Mouse (Mus musculus) skeletal muscle tissue, adult 2 months (tissue): ENCODE measurements at regions not wholly inside any gene's neighbourhood (a gene's known extent, or its start where the extent isn't known, plus 50 kb on each side); places are given as distances from the start of the nearest gene placed in this dataset.

ENCODE experiments used
- DNase-seq: peaks from one replicate; pipeline ENCODE4 v3.0.0-alpha.2; 2012; ENCODE audit warnings: low read depth, low spot score

- no peak for DNase-seq
Measured at GRCm38 (mm10) chr2:12614345-12614744, 195.1 kb upstream of the Mindy3 start.

GRCm38 (mm10) chr2:12613858-12614257 is 194.6 kb upstream of the Mindy3 start:
- DNase-seq, result no peak

DNA sequence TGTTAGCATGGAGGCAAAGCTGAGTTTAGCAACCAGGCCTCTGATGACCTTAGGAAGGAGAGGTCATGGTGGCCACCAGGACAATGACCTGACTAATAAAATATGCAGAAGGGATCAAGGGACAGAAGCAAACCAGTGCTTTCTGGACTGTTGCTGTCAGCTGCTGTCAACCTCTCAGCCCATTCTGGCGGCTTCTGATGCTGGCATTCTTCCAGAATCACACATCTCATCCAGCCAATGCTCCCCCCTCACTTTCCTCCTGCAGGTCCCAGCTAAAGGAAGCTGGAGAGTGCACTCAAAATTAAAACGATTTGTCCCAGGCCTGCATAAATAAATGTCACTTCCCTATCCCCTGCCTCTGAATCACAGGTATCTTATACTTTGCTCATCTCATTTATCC is 163.3 kb upstream of the Mindy3 start:
- peak; percentile 4 for DNase-seq

DNA sequence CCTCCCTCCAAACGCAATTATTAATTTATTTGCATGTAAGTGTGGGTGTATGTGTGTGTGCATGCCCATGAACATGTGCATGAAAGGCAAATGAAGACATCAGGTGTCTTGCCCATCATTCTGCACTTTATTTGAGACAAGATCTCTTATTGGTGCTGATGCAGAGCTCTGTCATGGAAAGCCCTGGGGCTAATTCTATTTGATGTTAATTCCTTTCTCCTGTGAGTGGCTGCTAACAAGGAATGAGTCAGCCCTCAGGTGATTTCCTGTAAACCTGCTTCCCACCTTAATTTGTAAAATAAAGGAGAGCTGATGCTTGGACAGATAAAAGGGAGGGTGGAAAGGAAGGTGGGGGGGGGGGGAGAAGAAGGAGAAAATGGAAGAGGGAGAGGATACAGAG is 138.5 kb upstream of the Mindy3 start:
- no peak for DNase-seq

GRCm38 (mm10) chr2:12522411-12522810 is 103.1 kb upstream of the Mindy3 start:
- peak; percentile 77 for DNase-seq

GRCm38 (mm10) chr2:12521744-12522143 is 102.5 kb upstream of the Mindy3 start:
- DNase-seq, result no peak

DNA sequence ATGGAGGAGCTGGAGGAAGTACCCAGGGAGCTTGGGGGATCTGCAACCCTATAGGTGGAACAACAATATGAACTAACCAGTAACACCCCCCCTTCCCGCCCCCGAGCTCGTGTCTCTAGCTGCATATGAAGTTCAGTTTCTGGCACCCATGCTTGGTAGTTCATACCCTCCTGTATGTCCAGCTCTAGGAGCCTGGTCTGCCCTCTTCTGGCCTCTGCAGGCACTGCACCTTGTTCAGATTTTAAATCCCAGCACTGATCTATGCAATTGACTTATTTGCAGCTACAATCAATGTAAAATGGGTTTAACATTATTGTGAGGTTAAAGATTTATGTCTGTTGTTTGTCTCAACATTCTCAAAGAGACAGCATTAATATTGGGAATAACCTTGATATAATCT is 73.1 kb upstream of the Mindy3 start:
- no peak for DNase-seq

DNA sequence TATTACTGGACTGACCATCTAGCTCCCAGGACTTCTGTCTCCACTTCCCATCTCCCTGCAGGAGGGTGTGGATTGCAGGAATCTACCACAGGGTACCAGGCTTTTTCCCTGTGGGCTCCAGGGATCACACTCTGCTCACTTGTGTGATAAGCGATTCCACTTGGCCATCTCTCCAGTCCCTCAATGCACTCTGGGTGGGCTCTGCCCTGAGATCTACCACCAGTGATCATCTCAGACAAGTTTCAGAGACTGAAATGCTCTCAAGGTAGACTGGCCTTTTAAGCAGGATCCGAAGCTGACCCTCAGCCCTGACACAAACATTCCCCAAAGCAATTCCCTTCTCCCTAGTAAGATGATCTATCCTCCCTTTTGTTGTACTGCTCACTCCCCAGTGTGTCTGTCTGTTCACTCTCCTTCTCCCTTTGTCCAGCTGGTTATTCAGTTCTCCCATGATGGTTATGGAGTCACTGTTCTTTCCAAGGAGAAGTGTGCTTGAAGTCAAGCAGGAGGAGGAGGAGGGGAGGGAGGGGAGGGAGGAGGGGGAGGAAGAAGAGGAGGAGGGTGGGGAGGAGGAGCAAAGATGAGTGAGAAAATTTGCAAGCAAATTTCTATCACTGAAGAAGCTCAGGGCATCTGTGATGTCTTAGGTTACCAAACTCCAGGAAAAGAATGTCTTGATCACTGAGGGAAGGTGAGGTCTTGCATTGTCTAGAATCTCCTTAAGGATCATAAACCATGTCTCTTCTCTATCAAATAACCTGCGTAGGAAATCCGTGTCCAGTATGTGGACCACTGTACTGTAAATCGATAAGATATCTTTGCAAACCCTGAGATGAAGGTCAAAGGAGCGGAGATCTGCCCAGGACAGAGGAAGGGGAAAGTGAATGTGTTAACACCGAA is 50.4 kb upstream of the Mindy3 start:
- DNase-seq, result no peak
